Mouse (Mus musculus) heart, adult 2 months (tissue): ENCODE measurements around the gene Calm3.

Experiments
- CTCF ChIP-seq: fragments of 200-600 bp; IDR thresholded peaks from 2 replicates; pipeline ENCODE4 v1.8.1; 2022; ENCODE audit warnings: antibody characterized with exemption, mild to moderate bottlenecking, moderate library complexity
- EP300 ChIP-seq: fragments of 200-500 bp; IDR thresholded peaks from 2 replicates; pipeline ENCODE4 v1.6.1; 2011; ENCODE audit warnings: low read depth, low read length, control low read depth; ENCODE audit not compliant: insufficient read depth
- POLR2A ChIP-seq: fragments of 200-500 bp; IDR thresholded peaks from 2 replicates; pipeline ENCODE4 v1.6.1; 2011; ENCODE audit warnings: mild to moderate bottlenecking, low read depth, low read length, control low read depth; ENCODE audit not compliant: insufficient read depth

- no peak for TF ChIP-seq CTCF
- no peak for TF ChIP-seq EP300
- TF ChIP-seq POLR2A, result no peak
Measured at GRCm38 (mm10) chr7:16871600-16871999, 52.3 kb downstream of the Calm3 start.
